Mouse (Mus musculus): Measurements from ENCODE around the gene Atoh8.

The Atoh8 gene

GRCm38 (mm10) chr6:72253911-72254587 lies 18.7 kb upstream of the Atoh8 start:
- peak; percentile 98 for DNase-seq

GRCm38 (mm10) chr6:72253168-72253567 lies 17.8 kb upstream of the Atoh8 start:
- peak; percentile 91 for DNase-seq

- no peak for DNase-seq
Observed at GRCm38 (mm10) chr6:72252433-72252832, 17.1 kb upstream of the Atoh8 start.

- DNase-seq = no peak
Observed at GRCm38 (mm10) chr6:72249981-72250380, 14.6 kb upstream of the Atoh8 start.

- DNase-seq = peak; percentile 88
Observed at GRCm38 (mm10) chr6:72248150-72248914, 13.0 kb upstream of the Atoh8 start.

- DNase-seq = no peak
Observed at GRCm38 (mm10) chr6:72246303-72246702, 10.9 kb upstream of the Atoh8 start.

GRCm38 (mm10) chr6:72244569-72245285 lies 9.3 kb upstream of the Atoh8 start:
- peak; percentile 96 for DNase-seq

GRCm38 (mm10) chr6:72244144-72244549 lies 8.8 kb upstream of the Atoh8 start:
- DNase-seq = peak; percentile 99

- DNase-seq = peak; percentile 92
Observed at GRCm38 (mm10) chr6:72242532-72243320, 7.3 kb upstream of the Atoh8 start.

- DNase-seq = no peak
Observed at GRCm38 (mm10) chr6:72241843-72242154, 6.4 kb upstream of the Atoh8 start.

GRCm38 (mm10) chr6:72241133-72241842 lies 5.9 kb upstream of the Atoh8 start:
- DNase-seq = peak; percentile 98

GRCm38 (mm10) chr6:72240042-72240441 lies 4.7 kb upstream of the Atoh8 start:
- DNase-seq = no peak

GRCm38 (mm10) chr6:72237035-72237434 lies 1.7 kb upstream of the Atoh8 start:
- DNase-seq = peak; percentile 97

- DNase-seq = peak; percentile 92
Observed at GRCm38 (mm10) chr6:72235807-72236407, 530 bp upstream of the Atoh8 start.

- peak; percentile 95 for DNase-seq
Observed at GRCm38 (mm10) chr6:72234372-72235097, 842 bp downstream of the Atoh8 start.

- peak; percentile 93 for DNase-seq
Observed at GRCm38 (mm10) chr6:72233950-72234349, 1.4 kb downstream of the Atoh8 start.

- DNase-seq = no peak
Observed at GRCm38 (mm10) chr6:72232870-72233269, 2.5 kb downstream of the Atoh8 start.

GRCm38 (mm10) chr6:72232411-72232810 lies 3.0 kb downstream of the Atoh8 start:
- no peak for DNase-seq

- peak; percentile 91 for DNase-seq
Observed at GRCm38 (mm10) chr6:72230875-72231274, 4.5 kb downstream of the Atoh8 start.

GRCm38 (mm10) chr6:72227665-72228265 lies 7.6 kb downstream of the Atoh8 start:
- peak; percentile 89 for DNase-seq

- no peak for DNase-seq
Observed at GRCm38 (mm10) chr6:72227011-72227410, 8.4 kb downstream of the Atoh8 start.

All from heart, adult 11 months (tissue).